Mouse (Mus musculus): ENCODE data around the gene Gm10945. TPM values are rescaled to one million over a fixed set of nuclear protein-coding genes. Genes with fewer than 3 reads are reported as not detected.

The Gm10945 gene
- total RNA-seq (2015; ENCODE audit: low replicate concordance) (not detected in 2 replicates), total RNA-seq (2017; ENCODE audit: low replicate concordance) (not detected in 2 replicates)

- no peak for ATAC-seq (replicated peaks; ENCODE audit: low FRiP score, poor library complexity, severe bottlenecking)
Observed at GRCm38 (mm10) chr10:6761287-6761811, at the start of gene Gm10945. Gene Gm10945, minus strand, starts transcription at chr10:6761761.

- no peak for ATAC-seq (replicated peaks; ENCODE audit: low FRiP score, poor library complexity, severe bottlenecking)
Observed at GRCm38 (mm10) chr10:6790226-6790625, 28.7 kb upstream of the Gm10945 start.

- ATAC-seq (replicated peaks; ENCODE audit: low FRiP score, poor library complexity, severe bottlenecking): no peak
Observed at GRCm38 (mm10) chr10:6788517-6789237, 27.1 kb upstream of the Gm10945 start.

- ATAC-seq (replicated peaks; ENCODE audit: low FRiP score, poor library complexity, severe bottlenecking): no peak
Observed at GRCm38 (mm10) chr10:6758206-6758605, 3.4 kb downstream of the Gm10945 start, which contains the start of gene Oprm1. Gene Oprm1, plus strand, starts transcription at chr10:6758506.

GRCm38 (mm10) chr10:6753375-6753774 is 8.2 kb downstream of the Gm10945 start:
- ATAC-seq (replicated peaks; ENCODE audit: low FRiP score, poor library complexity, severe bottlenecking): no peak

- no peak for ATAC-seq (replicated peaks; ENCODE audit: low FRiP score, poor library complexity, severe bottlenecking)
Observed at GRCm38 (mm10) chr10:6728469-6728868, 33.1 kb downstream of the Gm10945 start.

- no peak for ATAC-seq (replicated peaks; ENCODE audit: low FRiP score, poor library complexity, severe bottlenecking)
Observed at GRCm38 (mm10) chr10:6723765-6724164, 37.8 kb downstream of the Gm10945 start.

GRCm38 (mm10) chr10:6717181-6717948 is 44.2 kb downstream of the Gm10945 start:
- no peak for ATAC-seq (replicated peaks; ENCODE audit: low FRiP score, poor library complexity, severe bottlenecking)

GRCm38 (mm10) chr10:6705226-6705885 is 56.2 kb downstream of the Gm10945 start:
- ATAC-seq (replicated peaks; ENCODE audit: low FRiP score, poor library complexity, severe bottlenecking): no peak

GRCm38 (mm10) chr10:6694218-6694850 is 67.2 kb downstream of the Gm10945 start:
- ATAC-seq (replicated peaks; ENCODE audit: low FRiP score, poor library complexity, severe bottlenecking): no peak

Other genes with a start within 250 kb of the Gm10945 start
- not detected in 2 replicates for gene Oprm1, start 3.3 kb downstream of the Gm10945 start, total RNA-seq (2015; ENCODE audit: low replicate concordance)
- not detected in 2 replicates for gene Oprm1, start 3.3 kb downstream of the Gm10945 start, total RNA-seq (2017; ENCODE audit: low replicate concordance)